Mouse (Mus musculus) left cerebral cortex, postnatal 4 days (tissue): ENCODE results near the gene Pick1. TPM values are rescaled to one million over a fixed set of nuclear protein-coding genes. Genes with fewer than 3 reads are reported as not detected.
A peak's percentile ranks its signal among the peaks of the same experiment; 100 is the strongest.

Source experiments
- DNase-seq: peaks from one replicate; pipeline ENCODE4 v3.0.0-alpha.2; 2022
- intact Hi-C: fragments of 180-260 bp; cut with DNase I; formaldehyde crosslinking; loops from one replicate; pipeline ENCODE4 v1.15.1; 2025
- total RNA-seq, 2 experiments: library from RNA; stranded (reverse); gene quantifications; 2 replicates each; pipeline ENCODE4 v1.2.3; 2021

The Pick1 gene
- total RNA-seq, 2 experiments from 2014 or later = 63.3 to 69.7 TPM

- no peak for DNase-seq
- intact Hi-C loops = no loop called here
Measured at GRCm38 (mm10) chr15:79268521-79268920, 39.5 kb downstream of the Pick1 start.

- intact Hi-C loops = no loop called here
- DNase-seq = peak; percentile 62
Measured at GRCm38 (mm10) chr15:79270317-79271123, 41.5 kb downstream of the Pick1 start.

DNA sequence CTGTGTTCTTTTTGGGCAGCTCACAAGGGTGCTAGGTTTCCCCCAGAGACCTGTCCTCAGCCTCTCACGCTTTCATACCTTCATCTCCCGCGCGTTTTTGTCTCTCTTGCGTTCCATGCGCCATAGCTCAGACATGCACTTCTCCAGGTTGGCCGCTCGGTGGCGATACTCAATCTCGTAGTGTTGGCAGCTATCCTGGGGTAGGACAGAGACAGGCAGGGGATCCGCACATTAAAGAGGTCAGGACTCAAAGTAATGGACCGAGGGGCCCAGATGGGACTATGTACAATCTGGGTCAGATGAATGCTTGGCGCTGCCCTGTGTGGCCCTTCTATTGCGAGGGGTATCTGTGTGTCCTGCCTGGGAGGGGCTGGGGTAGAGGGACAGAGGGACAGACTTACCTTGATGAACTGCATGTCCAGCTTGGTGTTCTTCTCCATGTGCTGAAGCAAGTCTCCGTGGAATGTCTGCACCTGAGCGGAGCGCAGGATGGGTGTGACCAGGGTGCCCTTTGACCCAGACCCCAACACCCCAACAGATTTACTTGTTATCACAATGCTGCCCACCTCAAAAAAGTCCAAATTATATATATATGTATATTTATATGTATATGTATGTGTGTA, 42.3 kb downstream of the Pick1 start:
- DNase-seq = peak; percentile 53
- intact Hi-C loops = no loop called here

- no peak for DNase-seq
- intact Hi-C loops = no loop called here
Measured at GRCm38 (mm10) chr15:79273020-79273419, 44.0 kb downstream of the Pick1 start.

DNA sequence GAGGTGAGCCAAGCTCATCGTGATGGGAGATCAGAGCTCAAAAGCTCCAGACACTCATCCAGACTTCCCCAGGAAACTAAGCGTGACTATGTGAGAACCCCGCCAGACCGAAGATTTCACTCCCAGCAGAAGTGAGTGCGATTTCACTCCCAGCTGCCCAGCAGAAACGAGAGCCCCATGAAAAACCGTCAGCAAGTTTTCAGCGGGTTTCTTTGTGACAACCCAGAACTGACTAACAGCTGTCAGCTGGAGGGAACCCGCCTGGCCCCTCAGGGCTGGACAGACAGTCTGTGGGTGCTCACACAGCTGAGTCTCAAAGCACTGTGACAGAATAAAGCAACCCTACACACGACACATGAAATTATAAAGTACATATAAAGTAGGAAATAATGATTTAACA, 48.8 kb downstream of the Pick1 start:
- intact Hi-C loops = no loop called here
- DNase-seq = no peak

- intact Hi-C loops = no loop called here
- DNase-seq = no peak
Measured at GRCm38 (mm10) chr15:79280209-79280608, 51.2 kb downstream of the Pick1 start.

DNA sequence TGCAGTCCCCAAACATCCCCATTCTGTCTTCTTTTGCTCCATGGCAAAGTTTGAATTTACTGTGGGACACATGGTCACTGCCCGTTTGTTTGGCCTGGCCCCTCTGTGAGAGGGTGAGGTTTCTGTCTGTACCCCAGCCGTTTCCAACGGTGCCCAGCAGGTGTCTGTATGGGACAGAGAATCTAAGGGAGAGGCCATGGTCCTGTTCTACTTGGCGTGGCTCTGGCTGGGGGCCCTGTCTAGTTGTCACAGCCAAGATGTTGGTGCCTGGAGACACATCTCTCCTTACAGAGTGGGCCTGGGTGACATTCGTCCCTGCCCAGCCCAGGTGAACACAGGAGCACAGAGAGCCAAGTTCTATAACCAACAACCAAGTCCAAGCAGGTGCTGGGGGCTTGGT, 51.9 kb downstream of the Pick1 start:
- intact Hi-C loops = no loop called here
- DNase-seq = no peak

GRCm38 (mm10) chr15:79281389-79281788, 52.4 kb downstream of the Pick1 start:
- intact Hi-C loops = no loop called here
- DNase-seq = no peak

GRCm38 (mm10) chr15:79282434-79282833, 53.5 kb downstream of the Pick1 start:
- DNase-seq = no peak
- intact Hi-C loops = no loop called here

GRCm38 (mm10) chr15:79283371-79283770, 54.4 kb downstream of the Pick1 start:
- DNase-seq = no peak
- intact Hi-C loops = no loop called here

- intact Hi-C loops = no loop called here
- no peak for DNase-seq
Measured at GRCm38 (mm10) chr15:79285399-79285798, 56.4 kb downstream of the Pick1 start, which contains the start of gene Baiap2l2. Gene Baiap2l2 (minus strand): TSS chr15:79285537.

- no peak for DNase-seq
- intact Hi-C loops = no loop called here
Measured at GRCm38 (mm10) chr15:79286141-79286540, 57.2 kb downstream of the Pick1 start.

DNA sequence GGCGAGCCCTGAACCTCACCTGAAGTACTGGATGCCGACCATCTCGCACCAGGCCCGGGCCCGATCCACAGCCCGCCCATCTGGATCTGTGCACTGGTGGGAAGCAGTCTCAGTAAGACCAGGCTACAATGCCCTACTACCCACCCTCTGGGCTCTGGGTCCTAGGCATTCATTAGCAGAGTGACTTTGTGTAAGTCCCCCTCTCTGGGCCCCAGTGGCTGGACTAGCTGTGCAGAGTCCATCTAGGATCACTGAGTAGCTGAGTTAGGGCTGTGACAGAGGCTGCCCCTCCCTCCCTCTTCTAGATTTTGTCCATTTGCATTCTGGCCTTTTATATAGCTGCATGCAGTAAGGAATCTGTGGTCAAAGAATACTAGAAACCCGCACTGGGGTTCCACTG, 58.1 kb downstream of the Pick1 start:
- no peak for DNase-seq
- intact Hi-C loops = no loop called here

DNA sequence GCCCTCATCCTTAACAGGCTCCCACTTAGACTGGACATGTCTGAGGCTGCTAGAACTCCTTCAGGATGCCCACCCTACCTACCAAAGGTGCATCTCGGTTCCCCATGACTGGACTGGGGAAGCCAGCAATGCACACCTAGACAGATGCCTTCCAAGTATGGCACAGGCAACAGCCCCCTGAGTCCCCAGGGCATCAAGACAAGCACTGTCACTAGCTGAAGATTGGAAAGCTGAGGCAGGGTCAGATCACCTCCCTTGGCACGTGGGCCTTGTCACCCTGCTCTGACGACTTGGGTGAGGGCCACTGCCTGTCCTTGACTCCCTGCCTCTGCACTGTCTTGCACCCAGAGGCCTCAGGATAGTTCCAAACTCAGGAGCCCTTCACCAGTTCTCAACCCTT, 59.4 kb downstream of the Pick1 start:
- DNase-seq = no peak
- intact Hi-C loops = no loop called here

DNA sequence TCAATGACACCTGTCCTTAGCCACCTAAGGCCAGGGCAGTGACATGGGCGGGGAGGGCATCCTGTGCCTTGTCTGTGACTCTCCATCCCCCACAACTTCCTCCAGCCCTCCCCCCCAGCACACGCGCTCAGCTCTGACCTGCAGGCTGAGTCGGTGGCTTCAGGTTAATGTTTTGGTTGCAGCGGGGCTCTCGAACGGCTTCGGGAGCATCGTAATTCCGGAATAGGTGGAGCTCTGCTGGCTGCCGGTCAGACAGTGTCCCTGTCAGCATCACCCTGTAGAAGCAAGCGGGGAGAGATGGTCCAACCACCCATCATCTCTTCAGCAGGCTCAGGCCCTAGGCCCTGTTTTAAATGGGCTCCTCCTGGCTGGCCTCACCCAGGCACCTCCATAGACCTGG, 60.5 kb downstream of the Pick1 start:
- no peak for DNase-seq
- intact Hi-C loops = no loop called here

- intact Hi-C loops = no loop called here
- no peak for DNase-seq
Measured at GRCm38 (mm10) chr15:79290340-79290739, 61.4 kb downstream of the Pick1 start.

DNA sequence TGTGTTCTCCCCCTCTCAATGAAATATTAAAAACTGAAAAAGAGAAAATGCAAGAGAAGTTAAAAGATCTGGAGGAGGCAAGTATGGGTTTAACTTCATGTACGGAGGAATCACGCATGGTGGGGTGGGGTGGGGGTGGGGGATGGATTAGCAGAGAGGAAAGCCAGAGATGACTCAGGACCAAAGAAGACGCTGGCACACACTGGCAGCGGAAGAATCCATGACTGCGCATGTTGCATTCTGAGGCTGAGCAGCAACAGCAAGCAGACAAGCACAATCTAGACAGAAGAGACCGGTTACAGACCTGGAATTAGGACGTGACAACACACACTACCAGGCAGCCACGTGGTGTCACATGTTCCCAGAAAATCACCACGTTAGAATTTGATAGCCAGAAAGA, 63.8 kb downstream of the Pick1 start:
- no peak for DNase-seq
- intact Hi-C loops = no loop called here

GRCm38 (mm10) chr15:79298553-79298952, 69.6 kb downstream of the Pick1 start:
- intact Hi-C loops = no loop called here
- DNase-seq = no peak
